Mouse (Mus musculus) central nervous system, embryonic 11.5 days (tissue): ENCODE measurements around the gene C1qtnf6. TPM values are rescaled to one million over a fixed set of nuclear protein-coding genes. Genes with fewer than 3 reads are reported as not detected.

Experiments
- polyA plus RNA-seq: library from polyadenylated mRNA; depleted of rRNA; stranded (reverse); fragments of >200 nt; gene quantifications from 2 replicates; pipeline ENCODE4 v1.2.3, GENCODE M21; 2012; rRNA removed

Gene C1qtnf6
- polyA plus RNA-seq, result 9.8 and 20.4 TPM in 2 replicates

DNA sequence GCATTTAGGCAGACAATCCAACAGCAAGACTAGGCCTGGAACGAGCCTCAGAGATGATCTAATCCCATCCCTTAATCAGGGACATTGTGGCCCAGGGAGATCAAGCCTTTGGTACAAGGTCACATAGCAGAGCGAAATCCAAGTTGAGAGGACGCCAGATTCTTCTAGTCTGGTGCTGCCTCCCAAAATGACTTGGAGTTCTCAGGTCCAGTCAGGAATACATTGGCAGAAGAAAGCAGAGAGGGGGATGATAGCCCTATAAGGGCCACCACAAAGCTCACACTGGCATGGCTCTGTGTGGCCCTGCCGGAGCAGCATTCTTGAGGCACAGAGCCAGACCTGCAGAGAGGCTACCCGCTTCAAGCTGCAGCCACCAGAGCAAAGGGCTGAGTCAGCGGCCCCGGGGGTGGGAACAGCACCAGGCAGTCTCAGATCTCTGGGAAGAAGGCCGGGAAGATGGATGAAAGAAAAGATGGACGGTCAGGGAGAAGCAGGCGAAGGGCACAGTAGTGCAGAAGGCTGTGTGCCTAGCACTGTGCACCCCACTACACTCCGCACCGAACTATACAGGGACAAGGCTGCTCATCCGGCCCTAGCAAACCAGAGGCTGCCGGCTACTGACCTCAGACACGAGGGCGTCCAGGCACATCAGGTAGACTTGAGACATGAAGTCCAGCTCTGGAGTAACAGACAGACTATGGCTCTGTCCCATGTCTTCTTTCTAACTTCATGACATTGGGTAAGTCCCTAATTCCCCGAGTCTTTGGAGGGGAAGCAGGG is at the start of gene C1qtnf6:
Gene C1qtnf6, minus strand, starts transcription at position 746 of the 780 bp plus-strand sequence.

DNA sequence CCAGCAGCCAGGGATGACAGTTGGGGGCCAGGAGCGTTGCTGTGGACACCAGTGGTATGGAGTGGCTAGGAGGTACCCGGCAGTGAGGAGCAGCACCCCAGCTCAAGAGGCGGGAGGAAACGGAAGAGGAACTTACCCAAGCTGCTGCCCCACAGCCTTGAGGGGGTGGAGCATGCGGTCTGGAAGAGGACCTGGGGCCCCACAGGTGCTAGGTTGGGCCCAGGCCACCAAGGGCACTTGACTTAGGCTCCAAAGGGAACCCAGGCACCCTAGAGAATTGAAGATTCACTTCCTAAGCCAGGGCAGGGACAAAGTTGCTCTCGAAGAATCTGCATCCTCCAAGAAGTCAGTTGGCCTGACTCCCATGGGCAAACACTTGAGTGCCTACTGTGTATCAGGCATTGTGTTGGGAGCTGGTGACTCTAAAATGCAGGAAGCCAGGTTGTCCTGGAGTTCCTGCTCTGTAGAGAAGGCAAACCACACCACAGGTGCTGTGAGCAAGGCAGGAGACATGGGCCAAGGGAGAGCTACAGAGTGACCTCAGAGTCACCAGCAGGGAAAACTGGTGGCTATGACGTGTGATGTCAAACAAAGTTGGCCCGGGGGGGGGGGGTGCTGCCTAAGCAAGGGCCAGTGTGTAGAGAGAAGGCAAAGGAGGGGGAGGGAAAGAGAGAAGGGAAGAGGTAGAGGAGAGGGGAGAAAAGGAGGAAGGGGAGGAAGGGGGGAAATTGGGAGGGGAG is 41.6 kb upstream of the C1qtnf6 start, which contains the start of gene Rac2:
Gene Rac2, minus strand, starts transcription at position 126 of the 740 bp plus-strand sequence.

DNA sequence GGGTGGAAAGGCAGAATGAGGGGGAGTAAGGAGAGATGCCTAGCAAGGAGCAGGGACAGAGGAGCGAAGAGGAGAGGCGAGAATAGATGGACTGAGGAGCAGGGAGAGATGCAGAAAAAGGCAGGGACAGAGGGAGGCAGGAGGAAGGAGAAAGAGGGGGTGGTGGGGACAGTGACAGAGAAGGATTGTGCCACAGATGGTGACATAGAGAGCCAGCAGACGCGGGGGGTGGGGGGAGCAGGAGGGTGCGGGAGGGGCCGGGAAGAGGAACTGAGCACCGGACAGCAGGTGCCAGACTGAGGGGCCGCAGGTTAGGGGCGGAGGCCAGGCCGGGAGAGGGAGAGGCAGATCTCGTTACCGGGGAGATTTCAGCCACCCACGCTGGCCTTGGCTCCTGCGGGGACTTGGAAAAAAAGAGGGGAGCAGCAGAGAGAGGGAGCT is 13.4 kb upstream of the C1qtnf6 start, which contains the start of gene Sstr3:
Gene Sstr3, minus strand, starts transcription at position 125 of the 441 bp plus-strand sequence.

DNA sequence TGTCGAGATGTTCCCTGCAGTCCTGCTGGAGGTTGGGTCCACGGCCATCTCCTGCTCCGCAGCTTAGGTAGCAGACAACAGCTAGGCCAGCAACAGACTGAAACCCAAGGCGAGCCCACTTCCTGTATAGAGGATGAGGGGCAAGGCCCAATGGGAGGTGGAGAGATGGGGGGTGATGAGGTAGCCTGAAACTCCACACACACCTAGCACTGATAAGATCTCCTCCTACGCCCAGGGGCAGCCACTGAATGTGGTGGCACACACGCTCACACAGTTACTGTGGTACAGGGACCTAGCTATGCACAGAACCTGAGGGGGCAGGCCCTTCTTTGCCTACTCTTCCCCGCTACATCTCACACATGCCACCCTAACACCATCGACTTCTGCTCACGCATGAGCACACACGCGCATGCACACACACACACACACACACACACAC is 36.2 kb downstream of the C1qtnf6 start, which contains the start of gene Il2rb:
Gene Il2rb, minus strand, starts transcription at position 304 of the 439 bp plus-strand sequence.

Other genes with a start within 250 kb of the C1qtnf6 start
- gene Csf2rb2, start 225.7 kb downstream of the C1qtnf6 start, polyA plus RNA-seq, result 0.30 and 1.1 TPM in 2 replicates
- gene Csf2rb, start 205.7 kb downstream of the C1qtnf6 start, polyA plus RNA-seq, result 2.2 and 3.5 TPM in 2 replicates
- gene Tex33, start 135.5 kb downstream of the C1qtnf6 start, polyA plus RNA-seq, result 0.07 TPM in 1 of 2 replicates, not detected in the other
- 8.8 and 9.3 TPM in 2 replicates for gene Tst, start 125.5 kb downstream of the C1qtnf6 start, polyA plus RNA-seq
- gene Mpst, start 125.0 kb downstream of the C1qtnf6 start, polyA plus RNA-seq, result 39.8 and 53.5 TPM in 2 replicates
- gene Kctd17, start 102.9 kb downstream of the C1qtnf6 start, polyA plus RNA-seq, result 119 and 137 TPM in 2 replicates
- 0.27 and 0.84 TPM in 2 replicates for gene Tmprss6, start 62.8 kb downstream of the C1qtnf6 start, polyA plus RNA-seq
- gene Il2rb, start 36.1 kb downstream of the C1qtnf6 start, polyA plus RNA-seq, result 0.04 and 0.07 TPM in 2 replicates
- gene Sstr3, start 13.3 kb upstream of the C1qtnf6 start, polyA plus RNA-seq, result 0.14 and 0.16 TPM in 2 replicates
- gene Rac2, start 41.4 kb upstream of the C1qtnf6 start, polyA plus RNA-seq, result 9.5 and 42.8 TPM in 2 replicates
- gene Cyth4, start 65.6 kb upstream of the C1qtnf6 start, polyA plus RNA-seq, result 4.4 and 5.4 TPM in 2 replicates
- 0.57 and 0.95 TPM in 2 replicates for gene Elfn2, start 187.4 kb upstream of the C1qtnf6 start, polyA plus RNA-seq
- gene Mfng, start 242.1 kb upstream of the C1qtnf6 start, polyA plus RNA-seq, result 54.4 and 79.1 TPM in 2 replicates